Mouse (Mus musculus) frontal cortex, postnatal 25 days (tissue): ENCODE results near the gene Tifab.

ENCODE experiments used
- DNase-seq, 2 experiments: peaks; one replicate each; pipeline ENCODE4 v3.0.0; 2022; ENCODE audit warnings: low spot score in 2 of 2

The Tifab gene

GRCm38 (mm10) chr13:56176310-56176709 lies 2.4 kb downstream of the Tifab start:
- DNase-seq: no peak

DNA sequence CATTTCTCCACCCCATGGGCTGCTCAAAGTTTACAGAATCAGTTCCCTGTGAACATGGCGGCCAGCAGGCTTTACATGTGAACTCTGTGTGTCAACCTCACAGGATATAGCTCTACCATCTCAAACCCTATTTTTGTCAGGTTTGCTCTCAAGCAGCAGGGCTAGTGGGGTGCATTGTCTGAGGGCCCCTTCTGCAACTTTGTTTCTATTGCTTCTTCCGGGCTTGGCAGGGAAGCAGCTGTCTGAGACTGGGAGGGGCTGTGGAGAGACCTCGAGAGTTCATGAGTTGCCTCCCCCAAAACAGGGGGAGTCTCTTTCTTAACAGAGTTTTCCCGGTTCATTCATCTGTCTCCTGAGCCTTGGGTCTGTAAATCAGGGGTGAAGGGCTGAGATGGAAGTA lies 2.8 kb downstream of the Tifab start:
- no peak for DNase-seq

DNA sequence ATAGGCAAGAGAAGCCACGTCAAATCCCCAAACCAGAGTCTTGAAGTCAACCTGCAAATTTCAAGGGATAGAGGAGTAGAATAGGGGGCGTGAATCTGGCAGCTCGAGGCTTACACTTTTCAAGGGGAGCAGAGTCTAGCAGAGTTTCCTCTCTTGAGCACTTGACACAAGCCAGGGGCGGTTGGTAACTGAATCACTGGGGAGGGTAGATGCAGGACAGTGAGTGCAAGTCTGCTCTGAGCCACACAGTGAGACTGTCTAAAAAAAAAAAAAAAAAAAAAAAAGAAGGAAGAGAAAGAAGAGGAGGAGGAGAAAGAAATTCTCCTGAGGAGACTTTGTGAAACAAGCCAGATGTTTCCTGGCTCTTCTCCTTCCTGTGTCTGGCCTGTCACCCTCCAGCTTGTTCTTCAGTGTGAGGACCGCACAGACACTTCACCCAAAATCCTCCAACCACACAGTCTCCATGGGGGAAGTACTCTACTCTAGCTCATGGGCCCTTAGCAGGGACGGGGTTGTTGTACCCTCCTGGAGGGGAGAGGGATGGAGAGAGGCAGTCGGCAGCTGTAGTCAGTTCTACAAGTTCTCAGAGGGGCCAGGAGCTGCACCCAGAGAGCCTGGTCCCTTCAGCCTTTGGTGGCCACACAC lies 5.7 kb downstream of the Tifab start:
- DNase-seq: no peak

DNA sequence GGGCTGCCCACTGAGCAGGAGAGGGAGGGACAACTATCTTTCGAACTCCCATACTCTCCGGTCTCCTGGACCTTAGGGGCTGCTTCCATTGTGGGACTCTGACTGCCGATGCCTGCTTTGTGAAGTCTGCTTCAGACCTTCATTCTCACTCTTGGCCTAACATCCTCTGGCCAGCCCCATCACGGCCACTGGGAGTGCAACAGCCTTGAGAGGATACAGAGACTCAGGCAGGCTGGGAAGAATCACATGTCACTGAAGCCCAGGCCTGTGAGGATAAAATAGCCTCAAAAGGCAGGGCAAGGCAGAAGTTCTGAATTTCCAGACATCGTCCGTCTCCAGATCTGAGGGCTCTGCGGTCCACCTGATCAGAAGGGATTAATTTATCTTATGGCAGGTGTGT lies 6.6 kb downstream of the Tifab start:
- no peak for DNase-seq

- no peak for DNase-seq
Observed at GRCm38 (mm10) chr13:56168403-56168781, 10.3 kb downstream of the Tifab start.

GRCm38 (mm10) chr13:56167446-56168402 lies 11.0 kb downstream of the Tifab start:
- no peak for DNase-seq

DNA sequence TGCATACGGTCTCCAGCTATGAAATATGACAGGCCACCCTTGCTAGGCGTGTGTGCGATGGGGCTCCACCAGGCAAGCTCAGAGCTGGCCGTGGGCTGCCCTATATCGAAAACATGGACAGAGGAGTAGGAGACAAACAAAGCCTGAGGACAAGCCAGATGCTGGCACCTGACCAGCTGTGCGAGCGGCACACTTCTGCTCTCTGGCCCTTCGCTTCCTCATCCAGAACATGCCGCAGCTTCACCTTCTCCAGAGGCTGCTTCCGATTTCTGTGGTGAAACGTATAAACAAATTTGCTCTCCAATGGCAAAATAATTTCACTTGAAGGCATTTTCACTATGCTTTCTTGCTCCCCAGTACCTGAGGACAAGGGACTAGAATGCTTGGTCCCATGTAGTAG lies 13.1 kb downstream of the Tifab start:
- no peak for DNase-seq

GRCm38 (mm10) chr13:56164372-56164771 lies 14.3 kb downstream of the Tifab start:
- DNase-seq: no peak

GRCm38 (mm10) chr13:56163751-56164150 lies 14.9 kb downstream of the Tifab start:
- no peak for DNase-seq

DNA sequence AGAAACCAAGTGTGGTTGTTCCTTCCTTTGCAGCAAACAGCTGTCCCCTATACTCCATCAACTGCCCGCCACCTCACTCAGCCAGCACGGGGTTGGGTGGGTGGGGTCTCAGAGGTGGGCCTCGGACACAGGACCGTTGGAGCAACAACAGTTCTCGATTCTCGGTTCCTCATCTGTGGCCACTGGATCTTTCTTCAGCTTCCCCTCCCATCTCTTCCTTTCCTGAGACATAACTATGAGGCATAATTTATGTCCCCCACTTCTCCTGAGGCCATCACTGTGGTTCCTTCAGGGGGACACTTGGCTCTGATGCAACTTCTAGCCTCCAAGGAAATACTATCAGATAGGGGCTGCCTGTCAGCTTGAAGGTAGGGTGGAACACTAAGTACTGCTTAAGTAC lies 15.8 kb downstream of the Tifab start:
- no peak for DNase-seq

GRCm38 (mm10) chr13:56159614-56160363 lies 18.9 kb downstream of the Tifab start:
- DNase-seq: no peak

GRCm38 (mm10) chr13:56159016-56159601 lies 19.6 kb downstream of the Tifab start:
- DNase-seq: no peak

- no peak for DNase-seq
Observed at GRCm38 (mm10) chr13:56155671-56156070, 23.0 kb downstream of the Tifab start.

GRCm38 (mm10) chr13:56155048-56155447 lies 23.6 kb downstream of the Tifab start:
- no peak for DNase-seq

- no peak for DNase-seq
Observed at GRCm38 (mm10) chr13:56152773-56153460, 25.8 kb downstream of the Tifab start.

DNA sequence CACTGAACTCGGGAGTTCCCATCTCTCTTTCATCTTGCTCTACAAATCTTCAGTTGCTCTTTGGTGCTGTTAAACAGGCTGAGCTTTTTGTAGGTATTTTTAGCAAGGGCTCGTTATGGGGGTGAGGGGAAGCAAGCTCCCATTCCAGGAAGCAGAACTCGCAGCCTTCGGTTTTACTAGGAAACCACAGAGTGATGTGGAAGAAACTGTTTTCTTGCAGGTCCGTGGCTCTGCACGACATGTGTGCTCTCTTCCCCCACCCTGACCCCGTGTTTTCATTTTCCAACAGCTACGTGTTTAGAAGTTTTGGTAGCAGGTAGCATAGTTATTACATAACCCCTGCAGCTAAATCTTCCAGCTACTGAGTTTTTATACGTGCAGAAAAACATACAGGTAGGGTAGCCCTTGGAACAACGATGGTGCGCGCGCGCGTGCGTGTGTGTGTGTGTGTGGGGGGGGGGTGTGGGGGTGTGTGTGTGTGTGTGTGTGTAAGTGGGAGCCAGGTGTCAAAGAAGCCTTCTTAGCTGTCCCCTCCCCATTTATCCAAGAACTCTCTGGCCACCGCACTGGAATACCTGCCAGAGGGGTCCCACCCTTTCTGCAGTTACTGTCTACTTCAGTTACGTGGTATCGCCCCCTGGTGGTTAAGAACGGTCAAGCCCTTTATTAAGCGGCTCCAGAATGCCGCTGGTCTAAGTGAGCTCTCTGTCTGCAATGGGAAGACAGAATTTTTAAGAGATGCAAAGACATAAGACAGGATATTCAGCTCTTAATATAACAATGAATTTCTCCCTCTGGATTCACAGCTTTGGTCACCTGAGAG lies 27.1 kb downstream of the Tifab start:
- DNase-seq: peak in 1 of 2 experiments; percentile 29

GRCm38 (mm10) chr13:56145523-56145922 lies 33.2 kb downstream of the Tifab start:
- no peak for DNase-seq

- DNase-seq: no peak
Observed at GRCm38 (mm10) chr13:56144021-56144420, 34.7 kb downstream of the Tifab start.

- DNase-seq: no peak
Observed at GRCm38 (mm10) chr13:56143151-56143513, 35.6 kb downstream of the Tifab start.

- no peak for DNase-seq
Observed at GRCm38 (mm10) chr13:56142382-56143150, 36.1 kb downstream of the Tifab start.
